ENCODE assay signal across 9 mouse cellular contexts in the genomic region with DNA sequence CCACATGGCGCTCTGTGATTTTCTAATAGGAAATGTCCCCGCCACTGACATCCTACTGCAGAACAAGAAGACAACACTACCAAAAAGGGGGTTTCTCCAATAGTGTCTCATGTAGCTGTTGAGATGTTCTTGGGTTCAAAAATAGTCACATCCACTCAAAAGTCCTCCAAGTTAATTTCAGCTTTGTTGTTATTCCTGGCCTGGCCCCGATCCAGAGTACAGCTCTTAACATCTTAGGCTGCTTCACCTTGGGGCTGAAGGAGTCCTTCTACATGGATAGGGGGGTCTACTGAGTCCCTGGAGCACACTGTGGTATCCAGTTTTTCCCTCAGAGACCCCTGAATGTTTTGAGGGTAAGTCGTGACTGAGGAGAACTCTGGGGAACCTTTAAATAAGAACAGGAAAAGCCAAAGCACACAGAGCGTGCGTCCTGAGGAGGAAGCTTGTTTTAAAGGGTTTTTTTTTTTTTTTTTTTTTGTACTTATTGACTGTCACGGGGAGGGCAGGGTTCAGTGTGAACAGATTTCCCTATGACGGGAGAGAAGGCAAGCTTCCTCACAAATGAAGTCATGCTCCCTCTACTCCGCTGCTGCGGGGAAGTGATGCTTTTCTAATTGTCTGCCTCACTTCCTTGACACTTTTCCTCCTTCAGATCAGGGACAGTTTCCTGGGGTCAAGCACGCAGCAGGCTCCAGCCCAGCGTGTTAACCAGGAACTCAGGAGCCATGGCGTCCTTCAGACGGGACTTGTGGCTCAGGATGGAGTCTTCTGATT. TPM values are rescaled to one million over a fixed set of nuclear protein-coding genes. Genes with fewer than 3 reads are reported as not detected.
DNase-seq lines count a peak whose midpoint lies in the region; ATAC-seq lines count a peak whose summit lies in the region.
"Had no signal": no experiment of that assay in that cellular context is flagged by ENCODE, and none has a peak within 500 bp of the region (broad histone marks: within the 10 kb centered on the region; RNA-seq: fewer than 3 reads in every experiment).

No protein-coding gene starts in this region.

- peaks cover 16 to 30% of the 10 kb centered on the region in 2 experiments for H3K4me1 ChIP-seq in heart, embryonic 14.5 days (ENCODE audit: control insufficient read depth in 2 of 2, insufficient read depth in 2 of 2, low read length in 2 of 2)
- H3K4me1 ChIP-seq in kidney, embryonic 16.5 days (ENCODE audit: insufficient read depth, low read length) = peaks cover 9% of the 10 kb centered on the region; the same call in 1 of the 2 replicates
- no peaks in the 10 kb centered on the region for H3K4me1 ChIP-seq in midbrain, embryonic 16.5 days (ENCODE audit: control insufficient read depth, insufficient read depth, low read length)
- H3K4me1 ChIP-seq: embryonic facial prominence, embryonic 12.5 days had no signal

- no peaks in the 10 kb centered on the region for H3K36me3 ChIP-seq in heart, embryonic 14.5 days (ENCODE audit: control insufficient read depth, insufficient read depth, low read length)
- no peaks in the 10 kb centered on the region for H3K36me3 ChIP-seq in kidney, embryonic 16.5 days (ENCODE audit: insufficient read depth, low read length)
- H3K36me3 ChIP-seq in midbrain, embryonic 16.5 days (ENCODE audit: control insufficient read depth, insufficient read depth, low read length) = no peaks in the 10 kb centered on the region
- H3K36me3 ChIP-seq: embryonic facial prominence, embryonic 12.5 days had no signal

- 37% methylated on average over 14 of the region's 14 CpGs for WGBS in heart, embryonic 14.5 days
- WGBS in kidney, embryonic 16.5 days = 41% methylated on average over 14 of the region's 14 CpGs
- 84% methylated on average over 14 of the region's 14 CpGs for WGBS in midbrain, embryonic 16.5 days

- H3K9ac ChIP-seq in heart, embryonic 14.5 days (ENCODE audit: low read length) = no peak overlapping the region
- no peak overlapping the region for H3K9ac ChIP-seq in kidney, embryonic 16.5 days (replicated peaks; ENCODE audit: low read length)
- H3K9ac ChIP-seq in midbrain, embryonic 16.5 days (ENCODE audit: low read depth, low read length) = no peak overlapping the region
- H3K9ac ChIP-seq: embryonic facial prominence, embryonic 12.5 days had no signal

- DNase-seq in embryo, embryonic 10 days (ENCODE audit: low spot score) = peak; percentile 11
- no peak for DNase-seq in embryo, embryonic 9.5 days (ENCODE audit: extremely low spot score)
- peak; percentile 39 for DNase-seq in lung, postnatal 25 days (ENCODE audit: low spot score)
- DNase-seq in retina, embryonic 14.5 days (ENCODE audit: low spot score) = no peak
- DNase-seq in frontal cortex, postnatal 14 days (ENCODE audit: low spot score in 2 of 2) = no peak

- H3K27ac ChIP-seq in heart, embryonic 14.5 days (replicated peaks in 1 of 2; ENCODE audit: control insufficient read depth in 1 of 2, insufficient read depth in 1 of 2, low read depth in 2 of 2, low read length in 2 of 2) = peak overlapping the region; percentile 76 to 79
- peak overlapping the region; percentile 69 for H3K27ac ChIP-seq in kidney, embryonic 16.5 days (ENCODE audit: low read length)
- H3K27ac ChIP-seq in midbrain, embryonic 16.5 days (ENCODE audit: low read length) = no peak overlapping the region
- H3K27ac ChIP-seq: embryonic facial prominence, embryonic 12.5 days had no signal

- H3K27me3 ChIP-seq in heart, embryonic 14.5 days (ENCODE audit: control insufficient read depth, insufficient read depth, low read length) = no peaks in the 10 kb centered on the region
- no peaks in the 10 kb centered on the region for H3K27me3 ChIP-seq in kidney, embryonic 16.5 days (ENCODE audit: insufficient read depth, low read length)
- H3K27me3 ChIP-seq in midbrain, embryonic 16.5 days (ENCODE audit: control insufficient read depth, insufficient read depth, low read depth, low read length) = no peaks in the 10 kb centered on the region

- ATAC-seq in heart, embryonic 14.5 days (ENCODE audit: insufficient number of reproducible peaks, insufficient read depth, low FRiP score, low read depth) = no peak
- peak; percentile 15; the same call in 1 of the 2 replicates for ATAC-seq in kidney, embryonic 16.5 days (ENCODE audit: low FRiP score, low TSS enrichment)
- no peak for ATAC-seq in midbrain, embryonic 16.5 days

- no peak overlapping the region for H3K4me3 ChIP-seq in heart, embryonic 14.5 days (ENCODE audit: control insufficient read depth in 1 of 2, insufficient read depth in 1 of 2, low read depth in 1 of 2, low read length in 2 of 2)
- H3K4me3 ChIP-seq in kidney, embryonic 16.5 days (ENCODE audit: low read length) = no peak overlapping the region
- H3K4me3 ChIP-seq in midbrain, embryonic 16.5 days (ENCODE audit: low read depth, low read length) = no peak overlapping the region
- H3K4me3 ChIP-seq: embryonic facial prominence, embryonic 12.5 days had no signal

- no peaks in the 10 kb centered on the region for H3K9me3 ChIP-seq in heart, embryonic 14.5 days (ENCODE audit: control insufficient read depth, low read length)
- H3K9me3 ChIP-seq in kidney, embryonic 16.5 days (ENCODE audit: low read length) = no peaks in the 10 kb centered on the region
- no peaks in the 10 kb centered on the region for H3K9me3 ChIP-seq in midbrain, embryonic 16.5 days (replicated peaks; ENCODE audit: control insufficient read depth, low read length, poor library complexity, severe bottlenecking)
- H3K9me3 ChIP-seq: embryonic facial prominence, embryonic 12.5 days had no signal

- H3K4me2 ChIP-seq in heart, embryonic 14.5 days (ENCODE audit: low read length) = peak overlapping the region; percentile 45
- peak overlapping the region; percentile 16; the same call in 1 of the 2 replicates for H3K4me2 ChIP-seq in kidney, embryonic 16.5 days (replicated peaks; ENCODE audit: low read depth, low read length)
- H3K4me2 ChIP-seq in midbrain, embryonic 16.5 days (ENCODE audit: low read length) = no peak overlapping the region
- H3K4me2 ChIP-seq: embryonic facial prominence, embryonic 12.5 days had no signal

RNA-seq across cellular contexts. Expression of a gene that starts 44.7 kb away (rescaled TPM):
- polyA plus RNA-seq in heart, embryonic 14.5 days (2014; fragmentation: Nextera tagmentation; extraction: Ambion mirVana) = 6.2 and 6.7 TPM in 2 replicates
- polyA plus RNA-seq in kidney, embryonic 16.5 days (2015; fragmentation: Nextera tagmentation; extraction: Ambion mirVana) = 12.0 and 13.9 TPM in 2 replicates
- 1.0 and 1.3 TPM in 2 replicates for polyA plus RNA-seq in midbrain, embryonic 16.5 days (2015; fragmentation: Nextera tagmentation; extraction: Ambion mirVana)

Comparison
In these comparisons a context has a peak if more than half of its experiments do, and no peak if none do; other contexts are left out.
1. DNase-seq: peak in embryo, embryonic 10 days (single experiment) and lung, postnatal 25 days (single experiment); none in embryo, embryonic 9.5 days (single experiment), retina, embryonic 14.5 days (single experiment) and frontal cortex, postnatal 14 days (0 of 2).